Mouse (Mus musculus): ENCODE data around the gene Mex3b.

- TF ChIP-seq CTCF (IDR thresholded peaks at IDR 0.05) (no peak), EP300 (IDR thresholded peaks at IDR 0.05) (no peak)
Measured at GRCm38 (mm10) chr7:82899459-82900297, 32.5 kb downstream of the Mex3b start.
